Mouse (Mus musculus): ENCODE results near the gene Gm12845. TPM values are rescaled to one million over a fixed set of nuclear protein-coding genes. Genes with fewer than 3 reads are reported as not detected.
A peak's percentile ranks its signal among the peaks of the same experiment; 100 is the strongest.
"Not testable (repeated sequence)": the region's sequence is repeated elsewhere in the genome, so short reads cannot be mapped to it uniquely, and the experiment has no call there.

Gene Gm12845
- total RNA-seq (2015; ENCODE audit: low replicate concordance): not detected in 2 replicates
- total RNA-seq (2017; ENCODE audit: low replicate concordance): not detected in 2 replicates

DNA sequence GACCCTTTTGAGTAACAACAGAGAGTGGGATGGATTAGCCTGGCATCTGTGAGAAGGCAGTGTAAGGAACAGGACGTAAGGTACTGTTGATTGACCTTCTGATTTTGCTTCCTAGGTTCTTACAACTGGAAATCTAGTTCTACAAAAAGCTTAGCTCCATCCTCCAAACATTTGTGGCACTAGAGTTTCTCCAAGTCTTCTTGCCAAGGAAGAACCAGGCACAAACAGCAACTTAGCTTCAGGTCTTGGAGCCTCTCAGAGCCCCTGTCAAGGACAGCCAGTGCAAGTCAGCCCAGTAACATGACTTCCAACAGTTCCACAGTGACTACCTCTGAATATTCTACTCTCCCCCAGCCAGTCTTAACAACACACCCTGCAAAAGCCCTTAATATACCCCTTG lies at the start of gene Gm12845:
Gm12845 (plus strand) TSS at position 301 of the 400 bp plus-strand sequence.
- ATAC-seq (replicated peaks; ENCODE audit: low FRiP score, poor library complexity, severe bottlenecking): no peak

DNA sequence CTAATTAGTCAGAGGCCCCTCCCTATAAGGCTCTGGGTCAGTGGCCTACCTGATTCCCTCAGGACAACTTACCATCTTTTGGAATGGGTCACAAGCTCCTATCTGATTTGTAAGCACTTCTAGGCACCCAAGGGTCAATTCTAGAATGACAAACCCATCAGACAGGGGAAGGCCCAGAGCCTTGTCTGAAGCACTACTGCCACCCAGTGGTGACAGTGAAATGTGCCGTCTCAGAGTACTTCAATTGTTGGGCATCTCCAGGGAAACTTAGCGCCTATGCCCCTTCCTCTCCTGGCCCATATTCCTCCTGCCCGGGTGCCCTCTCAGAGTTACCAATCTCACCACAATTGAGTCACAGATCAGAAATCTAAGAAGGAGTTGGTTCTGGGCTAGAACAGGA lies 47.3 kb upstream of the Gm12845 start:
- peak; percentile 54; the same call in 1 of the 2 replicates for ATAC-seq (replicated peaks; ENCODE audit: low FRiP score, poor library complexity, severe bottlenecking)

DNA sequence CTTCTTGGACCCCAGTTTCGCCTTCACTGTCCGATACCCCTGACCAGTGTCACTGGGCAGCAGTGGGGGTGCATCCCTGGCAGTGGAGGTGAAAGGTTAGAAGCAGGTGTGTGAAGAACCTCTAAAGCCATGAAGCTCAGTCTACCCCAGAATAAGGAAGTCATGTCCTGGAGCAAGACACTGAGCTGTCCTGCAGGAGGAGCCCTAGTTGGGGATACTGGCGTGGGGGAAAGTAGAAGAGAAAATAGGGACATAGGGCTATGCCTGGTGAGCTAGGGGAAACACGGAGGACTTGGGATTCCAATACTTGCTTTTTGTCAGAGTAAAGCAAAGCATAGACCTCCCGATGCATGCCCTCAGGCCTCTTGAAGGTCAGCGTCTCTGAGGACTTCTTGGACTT lies 43.2 kb upstream of the Gm12845 start:
- no peak for ATAC-seq (replicated peaks; ENCODE audit: low FRiP score, poor library complexity, severe bottlenecking)

DNA sequence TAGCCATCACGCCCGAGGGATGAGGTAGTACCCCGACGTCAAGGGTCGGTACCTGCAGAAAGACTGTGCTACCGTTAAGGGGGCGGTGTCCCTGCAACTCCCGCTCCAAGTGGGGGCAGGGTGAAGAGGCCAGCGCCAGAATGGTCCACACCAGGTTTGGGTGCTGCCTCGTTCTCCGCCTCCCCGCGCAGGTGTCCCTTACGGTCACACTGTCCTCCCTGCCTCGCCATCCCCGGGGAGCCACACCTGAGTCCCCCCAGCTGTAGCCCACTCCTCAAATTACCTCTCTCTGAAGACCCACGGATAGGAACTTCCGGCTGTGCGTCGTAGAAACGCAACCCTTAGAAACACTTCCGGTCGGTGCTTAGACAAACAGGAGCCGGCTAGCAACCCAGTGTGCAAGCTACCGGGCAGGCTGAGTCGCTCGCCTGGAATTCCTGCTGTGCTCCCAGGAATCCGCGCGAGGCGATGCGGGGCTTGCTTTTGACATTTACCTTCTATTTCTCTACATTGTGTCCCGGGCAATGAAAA lies 42.2 kb upstream of the Gm12845 start, which contains the start of gene Dmap1:
Dmap1 (minus strand) TSS at position 343 of the 531 bp plus-strand sequence.
- peak; percentile 92 for ATAC-seq (replicated peaks; ENCODE audit: low FRiP score, poor library complexity, severe bottlenecking)

DNA sequence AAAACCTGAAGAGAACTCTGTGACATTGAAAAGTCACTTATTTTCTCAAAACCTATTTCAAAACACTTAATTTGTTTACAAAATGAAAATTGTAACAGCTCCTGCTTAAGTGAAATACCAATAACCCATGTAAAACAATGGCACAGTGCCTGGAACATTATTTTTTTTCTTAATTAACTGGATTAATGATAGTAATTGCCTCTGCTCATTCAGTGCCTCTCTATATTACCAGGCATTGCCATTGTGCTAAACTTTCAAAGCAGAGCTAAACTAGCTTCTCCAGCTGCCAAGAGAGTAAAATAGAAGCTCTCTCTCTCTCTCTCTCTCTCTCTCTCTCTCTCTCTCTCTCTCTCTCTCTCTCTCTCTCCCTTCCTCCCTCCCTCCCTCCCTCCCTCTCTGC lies 41.7 kb upstream of the Gm12845 start:
- no peak for ATAC-seq (replicated peaks; ENCODE audit: low FRiP score, poor library complexity, severe bottlenecking)

DNA sequence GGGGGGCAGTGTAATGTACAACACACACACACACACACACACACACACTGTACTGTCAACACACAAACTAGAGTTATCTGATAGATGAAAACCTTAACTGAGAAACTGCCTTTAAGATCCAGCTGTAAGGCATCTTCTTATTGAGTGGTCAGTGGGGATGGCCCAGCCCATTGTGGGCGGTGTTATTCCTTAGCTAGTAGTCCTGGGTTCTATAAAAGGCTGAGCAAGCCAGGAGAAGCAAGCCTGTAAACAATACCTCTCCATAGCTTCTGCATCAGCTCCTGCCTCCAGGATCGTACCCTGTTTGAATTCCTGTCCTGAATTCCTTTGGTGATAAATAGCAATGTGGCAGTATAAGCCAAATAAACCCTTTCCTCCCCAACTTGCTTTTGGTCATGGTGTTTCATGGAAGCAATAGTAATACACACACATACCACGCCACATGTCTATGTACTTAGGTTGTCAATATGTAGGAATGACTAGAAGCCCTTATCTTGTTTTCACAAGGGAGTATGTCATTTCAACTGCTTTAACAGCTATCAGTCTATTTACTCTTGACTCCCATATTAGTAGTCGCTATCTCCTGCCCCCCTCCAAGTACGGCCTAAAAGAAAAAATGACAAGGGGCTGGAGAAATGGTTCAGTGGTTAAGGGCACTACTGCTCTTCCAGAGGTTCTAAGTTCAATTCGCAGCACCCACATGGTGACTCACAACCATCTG lies 41.0 kb upstream of the Gm12845 start:
- no peak for ATAC-seq (replicated peaks; ENCODE audit: low FRiP score, poor library complexity, severe bottlenecking)

DNA sequence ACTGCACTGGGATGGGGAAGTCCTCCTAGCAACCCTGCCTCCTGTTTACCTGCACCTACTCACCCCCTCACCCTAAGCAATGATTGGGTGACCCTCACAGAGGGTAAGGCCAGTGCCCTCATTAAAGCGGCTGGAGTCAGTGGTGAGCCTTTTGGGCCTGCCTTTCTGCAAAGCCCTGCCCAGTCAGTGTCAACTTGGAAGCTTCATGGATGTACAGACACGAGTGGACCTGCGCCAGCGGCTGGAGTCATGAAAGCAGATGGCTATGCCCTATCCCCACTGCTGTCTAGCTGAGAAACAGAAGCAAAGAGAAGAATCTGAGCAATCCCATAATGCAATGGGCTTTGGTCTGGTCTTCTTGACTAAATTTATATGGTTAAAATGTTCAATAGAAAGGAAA lies 37.9 kb upstream of the Gm12845 start:
- no peak for ATAC-seq (replicated peaks; ENCODE audit: low FRiP score, poor library complexity, severe bottlenecking)

DNA sequence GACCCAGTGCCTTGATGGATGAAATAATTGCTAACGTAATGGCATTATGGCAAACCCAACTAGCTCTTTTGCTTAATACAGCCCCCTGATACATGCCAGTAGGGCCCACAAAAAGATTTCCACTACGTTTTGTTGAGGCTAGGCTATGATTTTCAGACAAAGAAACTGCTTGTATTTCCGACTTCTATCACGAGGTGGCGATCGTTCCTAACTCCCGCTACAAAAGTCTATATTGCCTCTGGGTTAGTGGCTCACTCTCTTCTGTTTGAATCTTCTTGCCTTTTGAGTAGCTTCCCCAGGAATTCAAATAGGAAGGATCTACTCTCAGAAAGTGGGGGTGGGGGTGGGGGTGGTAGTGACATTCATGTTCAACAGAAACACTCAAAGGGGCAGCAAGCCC lies 18.9 kb upstream of the Gm12845 start:
- no peak for ATAC-seq (replicated peaks; ENCODE audit: low FRiP score, poor library complexity, severe bottlenecking)

DNA sequence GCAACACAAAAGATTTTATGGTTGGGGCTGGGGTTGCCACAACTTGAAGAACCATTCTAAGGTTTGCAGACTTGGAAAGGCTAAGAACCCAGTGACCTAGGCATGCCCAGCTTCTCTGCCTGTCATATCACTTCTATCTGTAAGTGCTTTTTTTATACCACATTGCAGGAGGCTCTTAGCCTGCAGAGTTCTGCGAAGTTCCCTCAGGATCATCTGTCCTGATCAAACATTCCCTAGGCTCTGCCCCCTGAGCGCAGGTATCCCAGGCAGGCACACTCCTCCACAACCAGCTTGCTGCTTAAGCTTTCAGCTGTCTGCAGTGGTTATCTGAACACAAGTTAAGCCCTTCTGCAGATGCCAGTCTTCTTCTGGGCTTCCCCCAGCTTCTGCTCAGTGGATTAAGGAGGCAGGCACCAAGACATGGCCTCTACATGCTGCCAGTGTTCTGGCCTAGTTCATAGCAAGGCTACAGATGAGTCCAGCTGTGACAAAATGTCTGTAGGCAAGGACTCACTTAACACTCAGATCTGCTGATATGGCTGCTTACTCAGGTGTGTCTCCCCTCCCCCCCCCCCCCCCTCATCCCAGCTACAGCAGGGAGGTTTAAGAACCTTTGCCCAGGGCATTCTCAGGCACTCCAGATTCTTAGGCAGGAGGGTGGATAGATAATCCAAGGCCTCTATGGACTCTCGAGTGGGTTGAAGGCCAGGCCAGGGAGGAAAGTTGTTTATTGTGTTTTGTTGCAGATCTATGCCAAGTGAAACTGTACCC lies 15.2 kb upstream of the Gm12845 start:
- ATAC-seq (replicated peaks; ENCODE audit: low FRiP score, poor library complexity, severe bottlenecking): no peak

DNA sequence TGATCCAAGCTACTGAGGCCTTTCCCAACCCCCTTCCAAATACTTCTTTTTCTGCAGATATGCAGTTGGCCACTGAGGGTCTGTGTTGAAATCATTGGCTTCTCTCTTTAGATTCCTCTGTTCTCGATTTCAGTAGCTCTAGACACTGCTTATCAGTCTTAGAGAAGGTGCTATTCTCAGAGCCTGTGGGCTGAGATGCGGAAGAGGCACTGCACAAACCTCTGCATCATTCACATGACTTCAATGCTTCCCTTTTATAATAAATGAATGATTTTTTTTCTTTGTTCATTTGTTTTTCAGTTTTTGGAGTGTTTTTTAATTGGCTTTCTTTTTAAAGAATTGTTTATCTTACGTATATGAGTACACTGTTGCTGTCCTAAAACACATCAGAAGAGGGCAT lies 11.9 kb upstream of the Gm12845 start:
- ATAC-seq (replicated peaks; ENCODE audit: low FRiP score, poor library complexity, severe bottlenecking): no peak

DNA sequence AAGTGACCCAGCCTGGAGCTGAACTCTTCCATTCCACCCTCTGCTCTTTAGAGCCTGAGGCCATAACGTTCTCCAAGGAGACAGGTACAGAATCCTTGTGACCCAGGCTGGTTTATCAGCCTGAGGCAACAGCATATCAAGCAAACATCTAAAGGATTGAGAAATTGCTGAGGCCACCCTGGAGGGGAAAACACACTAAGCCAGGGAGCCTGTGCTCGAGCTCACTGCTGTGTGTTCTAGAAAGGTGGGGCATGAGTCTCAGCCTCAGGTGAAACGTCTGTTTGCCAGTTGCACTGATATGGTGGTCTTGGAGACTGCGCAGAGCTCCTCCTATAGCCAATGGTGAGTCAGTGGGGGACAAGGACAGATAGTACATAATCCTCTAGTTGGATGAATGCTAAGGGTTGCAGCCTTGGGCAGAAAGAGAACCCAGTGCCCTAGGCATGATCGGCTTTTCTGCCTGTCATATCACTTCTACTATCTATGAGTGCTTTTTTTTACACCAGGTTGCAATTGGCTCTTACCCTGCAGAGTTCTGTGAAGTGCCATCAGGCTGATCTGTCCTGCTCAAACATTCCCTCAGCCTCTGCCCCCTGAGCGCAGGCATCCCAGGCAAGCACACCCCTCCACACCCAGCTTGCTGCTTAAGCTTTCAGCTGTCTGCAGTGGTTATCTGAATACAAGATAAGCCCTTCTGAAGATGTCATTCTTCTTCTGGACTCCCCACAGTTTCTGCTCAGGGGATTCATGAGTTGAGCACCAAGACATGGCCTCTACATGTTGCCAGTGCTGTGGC lies 10.7 kb upstream of the Gm12845 start:
- ATAC-seq (replicated peaks; ENCODE audit: low FRiP score, poor library complexity, severe bottlenecking): no peak

DNA sequence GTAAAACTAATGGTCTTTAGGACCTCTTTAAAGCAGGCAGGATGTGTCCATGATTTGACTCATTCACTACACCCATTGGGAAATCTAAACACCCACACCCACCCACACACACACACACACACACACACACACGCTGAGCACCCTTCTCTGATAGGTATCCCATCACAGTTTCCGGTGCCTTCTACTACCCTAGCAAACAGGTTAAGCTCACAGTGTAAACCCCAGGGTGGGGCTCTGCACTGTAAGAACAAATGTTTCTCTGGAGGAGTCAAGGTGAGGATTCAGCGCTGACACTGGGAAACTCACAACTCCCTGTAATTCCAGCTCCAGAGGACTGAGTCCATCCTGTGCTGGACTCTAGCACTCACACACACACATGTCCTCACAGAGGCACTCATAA lies 7.7 kb downstream of the Gm12845 start:
- ATAC-seq (replicated peaks; ENCODE audit: low FRiP score, poor library complexity, severe bottlenecking): no peak

DNA sequence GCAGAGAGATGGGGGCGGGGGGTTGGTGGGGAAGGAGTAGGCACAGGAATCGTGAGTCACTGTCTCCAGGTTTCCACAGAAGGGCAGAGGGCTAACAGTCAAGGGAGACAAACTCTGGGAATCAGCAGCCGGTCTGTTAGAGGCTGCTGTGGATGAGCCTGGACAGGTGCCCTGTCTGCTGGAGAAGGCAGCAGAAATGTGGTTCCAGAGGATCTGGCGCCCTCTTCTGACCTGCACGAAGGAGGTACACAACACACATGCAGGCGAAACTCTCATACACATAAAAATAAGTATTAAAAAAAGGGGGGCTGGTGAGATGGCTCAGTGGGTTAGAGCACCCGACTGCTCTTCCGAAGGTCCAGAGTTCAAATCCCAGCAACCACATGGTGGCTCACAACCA lies 13.3 kb downstream of the Gm12845 start:
- ATAC-seq (replicated peaks; ENCODE audit: low FRiP score, poor library complexity, severe bottlenecking): no peak

DNA sequence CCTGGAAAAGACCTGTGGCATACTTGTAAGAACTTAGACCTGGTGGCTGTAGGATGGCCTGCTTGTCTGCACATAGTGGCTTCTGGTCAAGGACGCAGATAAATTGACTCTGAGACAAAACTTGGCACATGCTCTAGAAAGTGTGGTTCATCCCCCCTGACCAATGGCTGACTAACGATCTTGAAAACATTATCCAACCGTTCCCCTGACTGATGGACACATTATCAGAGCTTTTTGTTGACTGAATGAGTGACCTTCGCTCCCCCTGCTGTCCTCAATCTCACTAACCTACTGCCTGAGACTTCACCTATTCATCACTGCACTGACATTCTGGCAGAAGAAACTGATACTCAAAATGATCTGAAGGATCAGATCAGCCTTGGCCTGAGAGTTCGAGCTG lies 28.3 kb downstream of the Gm12845 start:
- not testable (repeated sequence) for ATAC-seq (replicated peaks; ENCODE audit: low FRiP score, poor library complexity, severe bottlenecking)

DNA sequence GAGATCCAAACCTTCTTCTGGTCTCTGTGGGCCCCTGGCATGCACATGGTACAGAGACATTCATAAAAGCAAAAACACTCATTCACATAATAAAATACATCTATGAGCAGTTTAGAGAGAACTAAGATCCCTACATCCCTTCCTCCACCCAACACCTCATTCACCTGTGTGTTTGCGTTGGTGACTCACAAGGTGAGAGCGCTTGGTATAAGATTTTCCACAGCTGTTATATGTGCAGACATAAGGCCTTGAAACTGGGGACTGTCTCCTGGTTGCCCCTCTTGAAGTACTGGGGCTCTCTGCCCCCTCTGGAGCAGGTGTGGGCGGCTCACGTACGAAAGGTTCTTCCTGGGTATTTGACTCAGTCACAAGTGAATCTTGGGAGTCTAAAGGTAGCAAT lies 35.9 kb downstream of the Gm12845 start:
- no peak for ATAC-seq (replicated peaks; ENCODE audit: low FRiP score, poor library complexity, severe bottlenecking)

DNA sequence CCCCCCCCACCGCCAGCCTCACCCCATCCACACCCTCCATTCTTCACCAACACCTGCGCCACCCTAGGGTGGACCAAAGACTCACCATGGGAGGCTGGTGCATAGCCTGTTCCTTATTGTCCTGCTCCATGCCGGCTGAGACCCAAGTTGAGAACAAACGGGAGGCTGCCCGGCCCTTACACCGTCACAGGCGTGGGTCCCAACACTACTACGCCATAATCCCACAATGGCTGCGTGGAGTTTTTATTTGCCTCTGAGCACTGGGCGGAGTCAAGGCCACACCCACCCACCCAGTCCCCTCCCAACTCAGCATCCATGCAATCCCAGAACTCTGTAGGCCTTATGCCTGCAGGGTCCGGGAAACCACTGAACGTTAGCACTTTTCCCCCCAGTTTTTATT lies 41.2 kb downstream of the Gm12845 start, which contains the start of gene Klf17:
Klf17 (minus strand) TSS at position 233 of the 400 bp plus-strand sequence.
- ATAC-seq (replicated peaks; ENCODE audit: low FRiP score, poor library complexity, severe bottlenecking): no peak

DNA sequence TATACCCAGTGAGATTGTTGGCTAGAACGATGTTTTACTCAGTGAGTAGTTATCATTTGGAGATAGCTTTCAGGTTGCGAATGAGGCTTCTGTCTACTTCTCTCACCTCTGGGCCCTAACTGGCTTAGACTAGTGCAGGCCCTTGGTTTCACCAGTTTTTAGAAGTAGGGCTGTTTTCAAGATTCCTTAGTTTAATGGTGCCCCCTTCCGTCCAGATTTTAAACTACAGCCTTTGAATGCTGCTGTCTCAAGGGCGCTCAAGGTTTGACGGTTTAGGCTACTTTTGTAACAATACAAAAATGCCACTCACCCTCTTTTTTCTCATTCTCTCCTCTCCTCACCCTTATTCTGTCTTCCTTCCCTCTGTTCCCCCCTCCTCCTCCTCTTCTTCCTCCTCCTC lies 46.7 kb downstream of the Gm12845 start:
- peak; percentile 77 for ATAC-seq (replicated peaks; ENCODE audit: low FRiP score, poor library complexity, severe bottlenecking)

DNA sequence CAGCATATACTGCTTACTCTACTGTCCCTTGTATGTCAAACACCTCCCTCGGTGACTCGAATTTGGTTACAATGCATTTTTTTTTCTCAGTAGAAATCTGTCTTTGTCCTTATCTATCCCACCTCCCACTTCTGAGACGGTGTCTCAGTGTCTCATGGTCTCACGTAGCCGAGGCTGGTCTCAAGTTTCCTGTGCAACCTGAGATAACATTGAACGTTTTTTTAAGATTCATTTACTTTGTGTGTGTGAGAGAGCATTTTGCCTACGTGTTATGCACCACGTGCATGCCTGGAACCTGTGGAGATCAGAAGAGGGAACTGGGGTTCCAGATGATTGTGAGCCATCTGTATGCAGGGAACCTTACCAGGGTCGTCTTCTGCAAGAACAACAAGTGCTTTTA lies 48.7 kb downstream of the Gm12845 start:
- no peak for ATAC-seq (replicated peaks; ENCODE audit: low FRiP score, poor library complexity, severe bottlenecking)

Measured in erythroblast, adult 5-6 weeks (primary cell).